Mouse (Mus musculus) B cell, adult 67 days (primary cell): Measurements from ENCODE around the gene Pxdc1. TPM values are rescaled to one million over a fixed set of nuclear protein-coding genes. Genes with fewer than 3 reads are reported as not detected.

Experiments
- total RNA-seq, 2 experiments: library from RNA; stranded (reverse); gene quantifications; 4 replicates each; pipeline ENCODE4 v1.2.4; 2023

Pxdc1 gene
- 100 to 1,000 TPM; 178 to 199 TPM for total RNA-seq

GRCm38 (mm10) chr13:34653391-34653790, at the start of gene Pxdc1:
Pxdc1 (minus strand) TSS chr13:34653486.

Other genes with a start within 250 kb of the Pxdc1 start
- not detected for gene Fam50b, start 81.4 kb upstream of the Pxdc1 start, total RNA-seq
- gene Prpf4b, start 221.8 kb upstream of the Pxdc1 start, total RNA-seq = 100 to 1,000 TPM; 190 to 198 TPM